Mouse (Mus musculus) stomach, embryonic 14.5 days (tissue): ENCODE data around the gene Gk. TPM values are rescaled to one million over a fixed set of nuclear protein-coding genes. Genes with fewer than 3 reads are reported as not detected.

Experiments
- ATAC-seq: fragments of 200-750 bp; cut with Nextera tagmentation; 2 replicates; pipeline ENCODE4 v1.8.0; 2017; ENCODE audit warnings: low read depth, moderate TSS enrichment; ENCODE audit not compliant: insufficient number of reproducible peaks, insufficient read depth, low FRiP score
- H3K27ac ChIP-seq: fragments of 300-500 bp; sonication (generic); 2 replicates; pipeline ENCODE4 v1.5.1; 2014; ENCODE audit warnings: mild to moderate bottlenecking, low read length, moderate library complexity, mixed read lengths
- H3K27me3 ChIP-seq: fragments of 300-500 bp; sonication (generic); 2 replicates; pipeline ENCODE4 v1.6.1; 2014; ENCODE audit warnings: low read length, control low read depth, mixed read lengths; ENCODE audit not compliant: control insufficient read depth, insufficient read depth
- H3K36me3 ChIP-seq: fragments of 300-500 bp; sonication (generic); 2 replicates; pipeline ENCODE4 v1.6.1; 2014; ENCODE audit warnings: mild to moderate bottlenecking, control low read depth, low read length, moderate library complexity, mixed read lengths; ENCODE audit not compliant: control insufficient read depth, insufficient read depth
- H3K4me1 ChIP-seq: fragments of 300-500 bp; sonication (generic); 2 replicates; pipeline ENCODE4 v1.6.1; 2014; ENCODE audit warnings: low read length, control low read depth, mixed read lengths; ENCODE audit not compliant: control insufficient read depth, insufficient read depth
- H3K4me2 ChIP-seq: fragments of 300-500 bp; sonication (generic); replicated peaks from 2 replicates; pipeline ENCODE4 v1.6.1; 2014; ENCODE audit warnings: low read depth, low read length, control low read depth
- H3K4me3 ChIP-seq: fragments of 300-500 bp; sonication (generic); 2 replicates; pipeline ENCODE4 v1.5.1; 2014; ENCODE audit warnings: low read depth, low read length, control low read depth
- H3K9ac ChIP-seq: fragments of 300-500 bp; sonication (generic); replicated peaks from 2 replicates; pipeline ENCODE4 v1.6.1; 2014; ENCODE audit warnings: low read depth, mild to moderate bottlenecking, control low read depth, low read length, moderate library complexity, mixed read lengths
- H3K9me3 ChIP-seq: fragments of 300-500 bp; sonication (generic); 2 replicates; pipeline ENCODE4 v1.6.1; 2016; ENCODE audit warnings: low read depth, low read length, control low read depth; ENCODE audit not compliant: control insufficient read depth
- WGBS: fragments of 180-500 bp; shearing (Covaris S2); extraction: QIAGEN DNeasy Blood & Tissue Kit; methylation state at CpG from one replicate; pipeline ENCODE4 v1.1.7; 2014; 5-methylcytosine and 5-hydroxymethylcytosine counted together
- polyA plus RNA-seq: library from polyadenylated mRNA; unstranded; fragments of >200 nt; fragmentation: Nextera tagmentation; extraction: Ambion mirVana; gene quantifications from 2 replicates; pipeline ENCODE4 v1.2.1, GENCODE M21; 2014

Gene Gk
- polyA plus RNA-seq, 1 experiment from 2014 or later: 11.5 TPM

- 87% methylated on average over 3 of the region's 3 CpGs for WGBS
- ATAC-seq: no peak
- H3K27ac ChIP-seq: no peak overlapping the region
Observed at GRCm38 (mm10) chrX:85770747-85771146, 5.9 kb downstream of the Gk start.

GRCm38 (mm10) chrX:85768578-85768977 is 8.0 kb downstream of the Gk start:
- ATAC-seq: no peak
- Histone ChIP-seq H3K27me3 (no peaks in the 10 kb centered on the region), H3K27ac (no peak overlapping the region), H3K36me3 (no peaks in the 10 kb centered on the region), H3K9me3 (no peaks in the 10 kb centered on the region), H3K4me3 (no peak overlapping the region), H3K4me1 (no peaks in the 10 kb centered on the region), H3K4me2 (no peak overlapping the region), H3K9ac (no peak overlapping the region)
- WGBS: 56% methylated on average over 2 of the region's 2 CpGs

More at GRCm38 (mm10) chrX:85770747-85771146, 5.9 kb downstream of the Gk start:
- Histone ChIP-seq H3K4me2 (no peak overlapping the region), H3K4me1 (no peaks in the 10 kb centered on the region), H3K36me3 (no peaks in the 10 kb centered on the region), H3K9me3 (no peaks in the 10 kb centered on the region), H3K4me3 (no peak overlapping the region), H3K27me3 (no peaks in the 10 kb centered on the region), H3K9ac (no peak overlapping the region)

GRCm38 (mm10) chrX:85756005-85756404 is 20.6 kb downstream of the Gk start:
- WGBS: 62% methylated on average over 3 of the region's 3 CpGs
- no peak overlapping the region for H3K4me2 ChIP-seq
- ATAC-seq: no peak

GRCm38 (mm10) chrX:85743837-85744236 is 32.8 kb downstream of the Gk start:
- Histone ChIP-seq H3K9ac (no peak overlapping the region), H3K27ac (no peak overlapping the region), H3K4me1 (no peaks in the 10 kb centered on the region), H3K9me3 (no peaks in the 10 kb centered on the region), H3K27me3 (no peaks in the 10 kb centered on the region), H3K4me3 (no peak overlapping the region), H3K4me2 (no peak overlapping the region), H3K36me3 (no peaks in the 10 kb centered on the region)
- 84% methylated on average over 3 of the region's 3 CpGs for WGBS
- no peak for ATAC-seq

More at GRCm38 (mm10) chrX:85756005-85756404, 20.6 kb downstream of the Gk start:
- Histone ChIP-seq H3K27me3 (no peaks in the 10 kb centered on the region), H3K4me3 (no peak overlapping the region), H3K4me1 (no peaks in the 10 kb centered on the region), H3K9me3 (no peaks in the 10 kb centered on the region), H3K27ac (no peak overlapping the region), H3K9ac (no peak overlapping the region), H3K36me3 (no peaks in the 10 kb centered on the region; the same call in 1 of the 2 replicates)

- no peaks in the 10 kb centered on the region for H3K27me3 ChIP-seq
- H3K9ac ChIP-seq: no peak overlapping the region
- H3K4me1 ChIP-seq: no peaks in the 10 kb centered on the region
- no peak overlapping the region for H3K4me2 ChIP-seq
- ATAC-seq: no peak
- no peaks in the 10 kb centered on the region for H3K36me3 ChIP-seq
- no peak overlapping the region for H3K27ac ChIP-seq
- WGBS: 91% methylated on average over 5 of the region's 5 CpGs
- H3K9me3 ChIP-seq: no peaks in the 10 kb centered on the region
- H3K4me3 ChIP-seq: no peak overlapping the region
Observed at GRCm38 (mm10) chrX:85733228-85733627, 43.4 kb downstream of the Gk start.

GRCm38 (mm10) chrX:85731133-85731938 is 45.3 kb downstream of the Gk start:
- no peaks in the 10 kb centered on the region for H3K36me3 ChIP-seq
- no peak for ATAC-seq
- H3K27ac ChIP-seq: no peak overlapping the region
- H3K9me3 ChIP-seq: no peaks in the 10 kb centered on the region
- H3K9ac ChIP-seq: no peak overlapping the region
- no peaks in the 10 kb centered on the region for H3K4me1 ChIP-seq
- no peaks in the 10 kb centered on the region for H3K27me3 ChIP-seq
- H3K4me3 ChIP-seq: no peak overlapping the region
- 84% methylated on average over 9 of the region's 9 CpGs for WGBS
- no peak overlapping the region for H3K4me2 ChIP-seq

- no peaks in the 10 kb centered on the region for H3K27me3 ChIP-seq
- H3K4me3 ChIP-seq: no peak overlapping the region
- no peak overlapping the region for H3K27ac ChIP-seq
- no peak overlapping the region for H3K9ac ChIP-seq
- no peak for ATAC-seq
- H3K4me1 ChIP-seq: no peaks in the 10 kb centered on the region
- H3K4me2 ChIP-seq: no peak overlapping the region
- no peaks in the 10 kb centered on the region for H3K9me3 ChIP-seq
- no peaks in the 10 kb centered on the region for H3K36me3 ChIP-seq
Observed at GRCm38 (mm10) chrX:85721226-85721625, 55.4 kb downstream of the Gk start.

- no peak overlapping the region for H3K27ac ChIP-seq
- 81% methylated on average over 3 of the region's 3 CpGs for WGBS
- no peak overlapping the region for H3K4me3 ChIP-seq
- no peaks in the 10 kb centered on the region for H3K4me1 ChIP-seq
- no peaks in the 10 kb centered on the region for H3K9me3 ChIP-seq
- no peaks in the 10 kb centered on the region for H3K36me3 ChIP-seq
- no peaks in the 10 kb centered on the region for H3K27me3 ChIP-seq
- H3K4me2 ChIP-seq: no peak overlapping the region
- H3K9ac ChIP-seq: no peak overlapping the region
- ATAC-seq: no peak
Observed at GRCm38 (mm10) chrX:85710399-85710798, 66.2 kb downstream of the Gk start.

GRCm38 (mm10) chrX:85705715-85706114 is 70.9 kb downstream of the Gk start:
- Histone ChIP-seq H3K36me3 (no peaks in the 10 kb centered on the region), H3K27ac (no peak overlapping the region), H3K4me2 (no peak overlapping the region), H3K9ac (no peak overlapping the region), H3K9me3 (no peaks in the 10 kb centered on the region), H3K4me1 (no peaks in the 10 kb centered on the region), H3K4me3 (no peak overlapping the region), H3K27me3 (no peaks in the 10 kb centered on the region)
- 94% methylated on average over 3 of the region's 3 CpGs for WGBS
- no peak for ATAC-seq
